Mouse (Mus musculus): ENCODE data around the gene Gm19402. TPM values are rescaled to one million over a fixed set of nuclear protein-coding genes. Genes with fewer than 3 reads are reported as not detected.
A peak's percentile ranks its signal among the peaks of the same experiment; 100 is the strongest.
"Not testable (repeated sequence)": the region's sequence is repeated elsewhere in the genome, so short reads cannot be mapped to it uniquely, and the experiment has no call there.

Gm19402 gene
- not detected for total RNA-seq (2021)

DNA sequence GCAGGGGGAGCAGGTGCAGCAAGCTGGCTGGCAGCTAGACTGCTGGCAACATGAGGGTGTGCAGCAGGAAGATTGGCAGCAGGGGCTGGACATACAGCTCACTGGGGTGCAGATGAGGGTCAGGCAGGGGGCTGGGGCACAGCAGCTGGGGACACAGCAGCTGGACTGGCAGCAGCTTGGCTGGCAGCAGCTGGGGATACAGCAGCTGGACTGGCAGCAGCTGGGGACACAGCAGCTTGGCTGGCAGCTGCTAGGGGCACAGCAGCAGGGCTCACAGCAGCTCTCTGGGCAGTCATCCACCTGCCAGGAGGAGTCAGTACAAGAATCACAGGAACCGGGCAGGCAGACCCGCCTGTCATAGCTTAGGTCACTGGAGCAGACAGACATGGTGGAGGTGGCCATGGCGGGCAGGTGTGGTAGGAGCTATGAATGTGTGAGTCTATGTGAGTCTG lies at the start of gene Gm19402:
Gene Gm19402, minus strand, starts transcription at position 402 of the 452 bp plus-strand sequence.
- DNase-seq (ENCODE audit: low spot score in 2 of 2); intact Hi-C loops (cut with DNase I): not testable (repeated sequence)

DNA sequence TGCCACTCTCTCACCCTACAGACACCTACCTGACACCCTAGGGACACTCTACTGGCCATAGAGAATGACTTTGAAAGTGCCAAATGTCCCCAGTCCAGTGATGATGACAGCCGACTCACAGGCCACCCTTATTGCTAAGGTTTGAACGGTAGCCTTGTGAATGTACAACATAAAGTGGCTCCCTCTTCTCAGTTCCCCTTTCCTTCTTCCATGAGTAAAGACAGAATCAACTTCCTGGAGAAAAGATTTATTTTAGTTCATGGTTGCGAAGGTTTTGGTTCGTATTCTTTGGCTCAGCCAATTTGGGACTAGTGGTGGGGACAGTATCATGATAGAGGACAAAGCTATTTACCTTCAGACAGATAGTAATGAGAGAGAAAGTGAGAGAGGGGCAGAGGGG lies 48.4 kb upstream of the Gm19402 start:
- no peak for DNase-seq (ENCODE audit: low spot score in 2 of 2)
- intact Hi-C loops (cut with DNase I), result no loop called here

DNA sequence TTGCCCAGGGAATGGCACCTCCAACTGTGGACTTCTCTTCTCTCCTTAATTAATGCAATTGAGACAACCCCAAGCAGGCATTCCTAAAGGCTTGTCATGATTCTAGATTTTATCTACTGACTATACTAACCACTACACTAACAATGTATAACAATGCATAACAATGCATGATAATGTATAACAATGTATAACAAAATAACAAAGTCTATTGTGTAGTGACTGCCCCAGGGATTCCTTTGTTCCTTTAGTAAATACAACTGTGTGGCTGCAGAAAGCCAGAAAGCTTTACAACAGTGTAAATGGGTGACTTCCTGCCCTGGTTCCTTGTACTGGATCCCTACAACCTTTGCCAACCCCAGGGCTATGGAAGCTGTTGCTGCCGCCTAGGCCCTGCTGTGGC lies 45.4 kb upstream of the Gm19402 start:
- intact Hi-C loops (cut with DNase I), result no loop called here
- no peak for DNase-seq (ENCODE audit: low spot score in 2 of 2)

DNA sequence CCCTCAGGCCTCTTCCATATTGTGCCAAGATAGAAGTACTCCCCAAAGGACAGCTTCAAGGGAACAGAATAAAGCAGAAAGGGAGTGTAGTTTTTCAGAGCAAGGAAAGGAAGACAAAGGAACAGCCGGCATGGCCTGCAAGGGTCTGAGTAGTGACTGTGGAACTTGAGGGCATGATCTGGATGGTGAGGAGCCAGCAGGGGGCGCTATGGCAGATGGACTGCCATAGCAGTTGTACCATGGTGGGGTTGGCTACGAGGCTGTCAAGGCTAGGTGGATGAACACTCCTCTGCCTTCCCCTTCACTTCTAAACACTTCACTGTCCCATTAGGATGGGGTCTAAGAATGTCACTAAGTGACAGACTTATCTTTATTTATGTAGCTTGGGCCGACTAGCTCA lies 38.7 kb upstream of the Gm19402 start:
- intact Hi-C loops (cut with DNase I), result loop anchor here (5.0 kb wide), 2 partner anchors 148 to 208 kb away; no protein-coding TSS in a partner anchor

DNA sequence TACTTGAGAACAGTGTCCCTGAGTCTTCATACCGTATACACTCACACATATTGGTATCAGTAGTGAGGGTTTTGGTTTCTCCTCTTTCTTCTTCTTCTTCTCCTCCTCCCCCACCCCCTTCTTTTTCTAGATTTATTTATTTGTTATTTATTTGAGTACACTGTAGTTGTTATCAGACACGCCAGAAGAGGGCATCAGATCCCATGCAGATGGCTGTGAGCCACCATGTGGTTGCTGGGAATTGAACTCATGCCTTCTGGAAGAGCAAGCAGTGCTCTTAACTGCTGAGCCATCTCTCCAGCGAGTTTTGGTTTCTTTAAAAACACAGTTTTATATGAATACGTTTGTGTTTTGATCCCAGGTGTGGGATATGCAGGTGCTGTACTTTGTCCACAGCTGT lies 37.7 kb upstream of the Gm19402 start:
- intact Hi-C loops (cut with DNase I), result loop anchor here (5.0 kb wide), 2 partner anchors 149 to 209 kb away; no protein-coding TSS in a partner anchor
- DNase-seq (ENCODE audit: low spot score in 2 of 2), result no peak

More for the DNA sequence above, 38.7 kb upstream of the Gm19402 start:
- DNase-seq (ENCODE audit: low spot score in 2 of 2), result no peak

DNA sequence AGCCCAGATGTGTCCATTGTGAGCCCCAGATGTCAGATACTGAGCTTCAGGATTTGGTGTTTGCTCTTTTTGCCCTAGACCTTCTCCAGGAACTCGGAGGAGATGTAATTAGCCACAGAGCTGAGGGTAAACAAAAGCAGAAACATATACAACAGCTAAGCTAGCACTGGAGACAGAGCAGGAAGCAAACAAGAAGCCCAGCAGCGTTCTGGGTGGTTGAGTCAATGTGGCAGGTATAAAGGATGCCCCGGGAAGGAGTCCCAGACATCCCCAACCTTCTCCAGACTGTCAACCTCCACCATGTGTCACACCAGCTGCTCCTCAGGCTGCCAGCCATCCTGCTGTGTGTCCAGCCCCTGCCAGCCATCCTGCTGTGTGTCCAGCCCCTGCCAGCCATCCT lies 35.6 kb upstream of the Gm19402 start, which contains the start of gene Gm10100:
Gene Gm10100, plus strand, starts transcription at position 301 of the 400 bp plus-strand sequence.
- DNase-seq (ENCODE audit: low spot score in 2 of 2), result no peak
- intact Hi-C loops (cut with DNase I), result loop anchor here (5.0 kb wide), 2 partner anchors 151 to 211 kb away; no protein-coding TSS in a partner anchor

DNA sequence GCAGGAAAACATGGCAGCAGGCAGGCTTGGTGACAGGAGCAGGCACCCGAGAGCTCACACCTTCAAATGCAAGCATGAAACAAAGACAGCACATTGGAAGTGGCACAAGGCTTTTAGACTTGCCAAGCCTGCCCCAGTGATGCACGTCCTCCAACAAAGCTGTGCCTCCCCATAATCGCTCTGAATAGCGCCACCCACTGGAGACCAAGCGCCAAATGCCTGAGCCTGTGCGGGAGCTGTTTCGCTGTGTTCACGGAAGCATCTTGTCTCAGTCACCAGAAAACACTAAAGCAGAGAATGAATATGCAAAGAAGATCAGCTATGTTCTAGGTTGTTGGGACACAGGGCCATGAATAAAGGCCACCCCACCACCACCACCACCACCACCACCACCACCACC lies 34.3 kb upstream of the Gm19402 start:
- no peak for DNase-seq (ENCODE audit: low spot score in 2 of 2)
- intact Hi-C loops (cut with DNase I), result loop anchor here (5.0 kb wide), 2 partner anchors 152 to 212 kb away; no protein-coding TSS in a partner anchor

DNA sequence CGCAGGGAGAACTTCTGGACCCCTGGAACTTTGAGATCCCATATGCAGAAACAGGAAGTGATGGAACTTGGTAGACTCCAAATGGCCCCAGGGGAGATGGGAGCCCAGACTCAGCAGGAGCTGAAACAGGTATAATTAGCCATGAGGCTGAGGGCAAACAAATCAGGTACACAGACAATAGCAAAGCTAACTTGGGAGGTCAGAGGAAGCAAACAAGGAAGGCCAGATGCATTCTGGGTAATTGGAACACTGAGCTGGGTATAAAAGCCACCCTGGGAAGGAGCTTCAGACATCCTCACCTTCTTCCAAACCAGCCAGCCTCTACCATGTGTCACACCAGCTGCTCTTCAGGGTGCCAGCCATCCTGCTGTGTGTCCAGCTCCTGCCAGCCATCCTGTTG lies 29.7 kb upstream of the Gm19402 start, which contains the start of gene Krtap12-1:
Gene Krtap12-1, plus strand, starts transcription at position 301 of the 400 bp plus-strand sequence.
- DNase-seq (ENCODE audit: low spot score in 2 of 2); intact Hi-C loops (cut with DNase I): not testable (repeated sequence)

DNA sequence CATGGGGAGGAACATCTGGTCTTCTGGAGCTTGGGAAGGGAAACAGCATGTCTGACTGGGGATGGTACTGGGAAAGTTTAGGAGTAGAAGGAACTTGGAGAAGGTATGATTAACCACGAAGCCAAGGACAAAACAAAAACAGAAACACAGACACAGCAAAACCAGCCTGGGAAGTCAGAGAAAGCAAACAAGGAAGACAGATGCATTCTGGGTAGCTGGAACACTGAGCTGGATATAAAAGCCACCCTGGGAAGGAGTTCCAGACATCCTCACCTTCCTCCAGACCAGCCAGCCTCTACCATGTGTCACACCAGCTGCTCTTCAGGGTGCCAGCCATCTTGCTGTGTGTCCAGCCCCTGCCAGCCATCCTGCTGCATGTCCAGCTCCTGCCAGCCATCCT lies 24.9 kb upstream of the Gm19402 start, which contains the start of gene Gm10142:
Gene Gm10142, plus strand, starts transcription at position 301 of the 400 bp plus-strand sequence.
- no peak for DNase-seq (ENCODE audit: low spot score in 2 of 2)
- intact Hi-C loops (cut with DNase I), result no loop called here

DNA sequence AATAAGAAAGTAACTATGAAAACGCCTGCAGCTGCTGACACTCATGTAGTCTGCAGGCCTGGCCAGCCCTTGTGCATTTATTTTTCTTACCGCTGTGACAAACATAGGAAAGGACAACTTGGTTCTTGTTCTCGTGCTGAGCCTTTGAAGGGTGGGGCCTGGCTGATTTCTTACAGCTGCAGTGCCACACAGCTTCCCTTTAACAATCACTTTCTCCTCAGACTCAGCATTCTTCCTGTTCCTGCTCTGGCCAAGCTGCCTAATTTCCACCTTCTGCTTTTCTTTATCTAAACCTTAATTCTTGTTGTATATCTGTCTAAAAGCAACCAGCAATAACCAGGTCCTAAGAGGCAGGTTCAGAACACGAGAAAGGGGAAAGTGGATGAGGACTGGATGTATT lies 23.2 kb upstream of the Gm19402 start:
- intact Hi-C loops (cut with DNase I), result no loop called here
- no peak for DNase-seq (ENCODE audit: low spot score in 2 of 2)

DNA sequence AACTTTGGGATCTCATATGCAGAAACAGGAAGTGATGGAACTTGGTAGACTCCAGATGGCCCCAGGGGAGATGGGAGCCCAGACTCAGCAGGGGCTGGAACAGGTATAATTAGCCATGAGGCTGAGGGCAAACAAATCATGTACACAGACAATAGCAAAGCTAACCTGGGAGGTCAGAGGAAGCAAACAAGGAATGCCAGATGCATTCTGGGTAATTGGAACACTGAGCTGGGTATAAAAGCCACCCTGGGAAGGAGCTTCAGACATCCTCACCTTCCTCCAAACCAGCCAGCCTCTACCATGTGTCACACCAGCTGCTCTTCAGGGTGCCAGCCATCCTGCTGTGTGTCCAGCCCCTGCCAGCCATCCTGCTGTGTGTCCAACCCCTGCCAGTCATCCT lies 20.6 kb upstream of the Gm19402 start, which contains the start of gene Gm10024:
Gene Gm10024, plus strand, starts transcription at position 301 of the 400 bp plus-strand sequence.
- DNase-seq (ENCODE audit: low spot score in 2 of 2); intact Hi-C loops (cut with DNase I): not testable (repeated sequence)

DNA sequence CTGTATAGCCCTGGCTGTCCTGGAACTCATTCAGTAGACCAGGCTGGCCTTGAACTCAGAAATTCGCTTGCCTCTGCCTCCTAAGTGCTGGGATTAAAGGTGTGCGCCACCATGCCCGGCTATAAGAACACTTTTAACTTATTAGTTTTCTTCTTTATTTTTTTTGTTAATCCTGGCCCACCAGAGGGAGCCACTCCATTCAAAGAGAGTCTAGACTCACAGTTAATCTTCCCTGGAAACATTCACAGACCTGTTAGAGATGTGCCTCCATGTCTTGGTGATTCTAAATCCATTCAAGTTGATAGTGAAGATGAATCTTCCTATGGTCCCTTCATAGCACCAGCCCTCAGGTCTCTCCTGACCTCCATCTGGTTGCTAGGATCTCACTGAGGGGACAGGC lies 19.3 kb upstream of the Gm19402 start:
- no peak for DNase-seq (ENCODE audit: low spot score in 2 of 2)
- intact Hi-C loops (cut with DNase I), result no loop called here

DNA sequence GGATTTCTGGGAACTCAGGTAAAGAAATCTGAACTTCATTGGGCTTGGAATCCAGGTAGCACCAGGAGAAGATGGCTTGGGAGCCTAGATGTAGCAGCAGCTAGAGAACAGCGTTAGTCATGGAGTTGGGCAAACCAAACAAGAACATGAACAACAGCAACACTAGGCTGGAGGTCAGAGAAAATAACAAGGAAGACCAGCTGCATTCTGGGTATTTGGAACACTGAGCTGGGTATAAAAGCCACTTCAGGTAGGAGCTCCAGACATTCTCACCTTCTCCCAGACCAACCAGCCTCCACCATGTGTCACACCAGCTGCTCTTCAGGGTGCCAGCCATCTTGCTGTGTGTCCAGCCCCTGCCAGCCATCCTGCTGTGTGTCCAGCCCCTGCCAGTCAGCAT lies 15.8 kb upstream of the Gm19402 start, which contains the start of gene Gm10272:
Gene Gm10272, plus strand, starts transcription at position 301 of the 400 bp plus-strand sequence.
- DNase-seq (ENCODE audit: low spot score in 2 of 2), result no peak
- intact Hi-C loops (cut with DNase I), result no loop called here

DNA sequence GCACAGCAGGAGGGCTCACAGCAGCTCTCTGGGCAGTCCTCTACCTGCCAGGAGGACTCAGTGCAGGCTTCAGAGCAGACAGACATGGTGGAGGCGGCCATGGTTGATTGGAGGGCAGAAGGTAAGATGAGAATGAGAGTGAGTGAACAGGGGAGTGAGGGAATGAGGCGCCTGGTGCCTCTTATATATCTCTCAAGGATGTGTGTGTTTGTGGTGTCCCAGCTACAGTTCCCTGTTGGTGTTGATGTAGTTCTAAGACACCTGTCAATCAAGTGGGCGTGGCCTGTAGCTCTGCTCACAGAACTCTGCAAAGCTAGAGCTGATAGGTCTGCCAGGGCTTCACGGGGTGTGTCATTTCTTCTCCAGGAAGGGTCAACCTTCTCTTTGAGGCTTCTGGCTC lies 6.6 kb upstream of the Gm19402 start, which contains the start of gene Gm9508:
Gene Gm9508, minus strand, starts transcription at position 101 of the 400 bp plus-strand sequence.
- intact Hi-C loops (cut with DNase I), result no loop called here
- DNase-seq (ENCODE audit: low spot score in 2 of 2), result no peak

DNA sequence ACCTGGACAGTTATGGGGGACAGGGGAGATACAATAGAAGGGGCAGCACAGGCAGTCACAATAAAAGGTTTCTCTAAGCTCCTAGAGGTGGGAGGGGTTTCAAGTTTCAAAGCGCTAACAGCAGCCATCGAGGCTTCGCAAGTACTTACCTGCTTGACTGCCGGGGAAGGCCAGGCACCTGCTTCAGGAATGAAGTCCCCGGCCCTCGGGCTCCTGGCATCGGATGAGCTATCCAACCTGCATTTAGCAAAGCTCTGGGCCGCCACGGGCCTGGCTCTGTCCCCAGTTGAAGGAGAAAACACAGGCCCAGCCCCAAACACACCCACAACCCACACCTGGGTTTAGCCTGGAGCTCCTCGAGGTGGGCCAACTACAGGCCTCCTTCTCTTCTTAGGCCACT lies 3.5 kb downstream of the Gm19402 start:
- intact Hi-C loops (cut with DNase I), result no loop called here
- no peak for DNase-seq (ENCODE audit: low spot score in 2 of 2)

DNA sequence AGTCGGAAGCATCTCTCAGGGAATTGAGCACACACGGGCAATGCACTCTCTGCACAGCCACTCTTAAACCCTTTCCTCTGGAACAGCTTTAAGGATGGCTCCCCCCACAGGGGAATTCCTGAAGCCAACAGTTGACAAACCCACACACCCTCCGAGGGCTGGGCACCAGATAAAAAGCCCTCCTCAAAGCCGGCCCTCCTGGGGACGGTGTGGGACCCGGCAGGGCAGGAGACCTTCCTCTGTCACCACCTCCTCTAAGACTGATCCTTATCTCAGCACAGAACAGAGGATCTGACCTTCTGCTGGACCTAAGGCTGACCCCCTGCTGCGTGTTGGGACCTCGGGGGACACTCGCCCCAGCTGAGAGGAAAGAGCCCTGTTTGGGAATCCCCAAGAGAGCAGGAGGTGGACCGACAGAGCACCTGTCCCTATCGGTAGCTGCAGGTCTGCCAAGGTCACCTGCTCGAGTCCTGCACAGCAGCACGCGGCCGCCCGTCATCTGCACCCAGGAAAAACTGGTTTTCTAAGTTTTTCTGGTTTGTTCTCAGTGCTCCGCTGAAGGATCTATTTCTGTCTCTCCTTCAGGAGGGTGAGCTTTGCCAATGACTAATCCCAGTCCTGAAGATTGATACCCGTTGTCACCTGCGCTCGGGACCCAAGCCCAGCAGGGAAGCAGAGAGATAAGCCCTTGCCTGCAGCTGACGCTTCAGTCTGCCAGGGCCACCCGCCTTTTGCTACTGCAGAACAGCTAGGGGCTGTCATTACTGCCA lies 4.5 kb downstream of the Gm19402 start, which contains the start of gene Tspear:
Gene Tspear, plus strand, starts transcription at position 675 of the 770 bp plus-strand sequence.
- intact Hi-C loops (cut with DNase I), result no loop called here
- DNase-seq (ENCODE audit: low spot score in 2 of 2), result no peak

DNA sequence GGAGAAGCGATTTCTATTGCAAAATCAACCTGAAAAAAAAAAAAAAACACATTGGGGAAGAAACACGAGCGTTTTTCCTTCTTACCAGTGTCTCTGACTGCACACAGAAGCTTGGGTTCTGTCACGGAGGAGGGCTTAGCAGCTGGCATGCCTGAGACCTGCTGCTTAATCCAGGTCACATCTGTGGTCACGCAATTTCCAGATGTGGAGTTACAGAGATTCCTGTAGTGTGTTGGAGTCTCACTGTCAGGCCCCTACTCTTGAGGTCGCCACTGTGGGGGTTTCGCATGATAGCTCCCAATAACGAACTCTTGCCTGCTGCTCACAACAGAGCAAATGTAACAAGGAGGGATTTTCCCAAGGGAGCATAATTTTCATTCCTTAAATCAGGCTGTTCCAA lies 6.4 kb downstream of the Gm19402 start:
- DNase-seq (ENCODE audit: low spot score in 2 of 2), result no peak
- intact Hi-C loops (cut with DNase I), result no loop called here

DNA sequence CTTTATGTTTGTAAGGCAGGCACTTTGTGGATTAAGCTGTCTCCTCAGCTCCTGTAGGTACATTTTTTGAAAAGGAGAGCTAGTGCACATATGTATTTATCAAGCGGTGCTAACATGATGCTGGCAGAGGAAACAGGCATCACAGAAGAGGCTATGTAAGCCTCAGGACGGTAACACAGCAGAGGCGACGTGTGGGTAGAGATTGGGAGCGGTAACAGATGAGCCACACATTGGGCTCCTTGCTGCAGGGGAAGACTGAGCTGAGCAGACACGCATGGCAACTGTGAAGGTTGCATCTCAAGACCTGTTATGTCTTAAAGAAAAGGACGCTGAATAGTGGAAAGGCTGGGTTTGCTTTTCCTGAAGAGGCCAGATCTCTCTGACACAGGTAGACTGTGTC lies 7.6 kb downstream of the Gm19402 start:
- peak in 1 of 2 experiments; percentile 64 for DNase-seq (ENCODE audit: low spot score in 2 of 2)
- intact Hi-C loops (cut with DNase I), result no loop called here

DNA sequence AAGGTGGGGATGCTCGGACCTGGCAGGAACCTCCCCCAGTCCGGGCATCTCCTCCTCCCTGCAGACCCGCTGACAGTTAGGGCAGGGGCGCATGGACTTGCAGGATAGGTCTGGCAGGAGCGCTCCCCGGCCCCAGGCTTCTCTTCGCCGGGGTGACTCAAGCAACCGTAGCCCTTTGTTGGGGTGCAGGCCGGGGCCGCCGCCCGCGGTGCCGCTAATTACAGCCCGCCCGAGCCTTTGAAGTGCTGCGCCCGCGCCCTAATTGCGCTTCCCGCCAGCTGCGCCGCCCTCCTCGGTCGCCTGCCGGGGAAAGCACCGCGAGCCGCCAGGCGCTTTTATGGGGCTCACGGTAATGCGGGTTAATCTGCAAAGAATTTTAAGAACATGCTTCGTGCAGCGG lies 13.0 kb downstream of the Gm19402 start:
- no peak for DNase-seq (ENCODE audit: low spot score in 2 of 2)

DNA sequence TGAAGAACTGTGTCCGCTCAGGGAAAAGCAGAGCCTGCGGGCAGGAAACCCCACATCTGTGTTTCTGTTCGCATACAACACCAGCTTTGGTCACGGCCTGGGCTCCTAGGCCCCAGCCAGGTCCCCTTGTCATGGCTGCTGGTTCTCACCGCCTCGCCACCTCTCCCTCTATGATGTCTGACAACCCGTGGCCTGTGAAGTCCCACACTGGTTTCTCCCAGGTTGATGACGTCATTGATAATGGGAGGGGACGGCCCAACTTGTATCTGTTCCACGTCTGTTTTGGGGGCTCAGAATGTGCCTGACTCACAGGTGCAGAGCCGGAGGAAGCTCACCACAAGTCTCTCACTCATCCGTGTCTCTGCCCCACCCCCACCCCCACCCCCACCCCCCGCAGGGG lies 16.8 kb downstream of the Gm19402 start:
- DNase-seq (ENCODE audit: low spot score in 2 of 2), result no peak
- intact Hi-C loops (cut with DNase I), result no loop called here

More for the DNA sequence above, 13.0 kb downstream of the Gm19402 start:
- intact Hi-C loops (cut with DNase I), result no loop called here

DNA sequence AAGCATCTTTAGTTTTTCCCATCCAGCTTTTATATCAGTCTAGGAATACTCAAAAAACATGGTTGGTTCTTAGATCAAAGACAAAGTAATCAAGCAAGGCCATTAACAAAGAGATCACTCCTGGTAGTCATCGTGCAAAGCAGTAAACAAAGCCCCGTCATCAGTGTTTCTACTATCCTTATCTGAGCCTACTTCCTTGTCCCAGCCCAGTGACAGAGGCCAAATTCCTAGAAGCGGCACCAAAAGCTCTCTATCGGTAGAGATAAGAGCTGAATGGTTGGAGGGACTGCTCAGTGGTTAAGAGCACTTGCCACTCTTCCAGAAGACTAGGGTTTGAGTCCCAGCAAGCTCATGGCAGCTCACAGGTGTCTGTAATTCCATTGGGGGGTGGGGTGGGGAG lies 19.0 kb downstream of the Gm19402 start:
- intact Hi-C loops (cut with DNase I), result no loop called here
- DNase-seq (ENCODE audit: low spot score in 2 of 2), result no peak

Data from left cerebral cortex, postnatal 25 days (tissue).